Comparison of ENCODE assay signal across 8 mouse cellular contexts in the genomic region with DNA sequence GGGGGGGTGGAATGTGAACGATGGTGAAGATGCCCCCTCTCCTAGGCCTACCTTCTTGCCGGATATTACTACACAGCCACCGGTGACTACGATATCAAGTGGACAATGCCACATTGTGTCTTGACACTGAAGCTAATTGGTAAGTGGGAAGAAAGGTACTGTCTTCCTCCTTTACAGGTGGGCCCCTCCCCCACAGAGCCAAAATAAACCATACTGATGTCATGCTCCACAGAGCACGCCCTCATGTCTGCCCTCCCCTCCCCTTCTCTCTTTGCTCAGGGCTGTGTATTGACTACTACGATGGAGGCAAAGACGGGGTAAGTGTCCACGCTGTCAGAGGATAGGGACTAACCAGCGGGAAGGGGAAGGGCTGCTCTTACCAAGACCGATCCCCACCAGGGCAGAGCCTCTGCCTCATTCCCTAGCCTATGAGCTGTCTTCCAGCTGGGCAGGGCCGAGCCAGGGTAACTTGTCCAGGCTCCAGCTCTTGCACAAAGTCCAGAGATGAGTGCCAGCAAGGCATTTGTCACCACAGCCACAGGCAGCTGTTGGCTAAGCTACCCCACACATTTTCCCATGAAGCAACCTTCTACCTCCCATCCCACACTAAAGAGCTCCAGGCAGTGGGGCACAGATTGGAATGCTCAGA. TPM values are rescaled to one million over a fixed set of nuclear protein-coding genes. Genes with fewer than 3 reads are reported as not detected.
DNase-seq lines count a peak whose midpoint lies in the region; ATAC-seq and TF ChIP-seq lines count a peak whose summit lies in the region.

No protein-coding gene starts in this region.

- H3K4me2 ChIP-seq in forebrain, embryonic 13.5 days: no peak overlapping the region
- H3K4me2 ChIP-seq in forebrain, embryonic 11.5 days (ENCODE audit: low read depth, low read length, severe bottlenecking): no peak overlapping the region
- no peak overlapping the region for H3K4me2 ChIP-seq in hindbrain, embryonic 16.5 days (ENCODE audit: low read length)
- H3K4me2 ChIP-seq in limb, embryonic 14.5 days (replicated peaks; ENCODE audit: low read depth, low read length, severe bottlenecking): no peak overlapping the region
- no peak overlapping the region for H3K4me2 ChIP-seq in stomach, postnatal 0 days (replicated peaks; ENCODE audit: low read depth)

- H3K27me3 ChIP-seq in forebrain, embryonic 13.5 days: no peaks in the 10 kb centered on the region
- H3K27me3 ChIP-seq in forebrain, embryonic 11.5 days (ENCODE audit: control insufficient read depth, insufficient read depth, low read length): no peaks in the 10 kb centered on the region
- H3K27me3 ChIP-seq in hindbrain, embryonic 16.5 days (replicated peaks; ENCODE audit: control insufficient read depth, insufficient read depth, low read length): no peaks in the 10 kb centered on the region
- H3K27me3 ChIP-seq in limb, embryonic 14.5 days (ENCODE audit: control insufficient read depth, insufficient read depth, low read length): no peaks in the 10 kb centered on the region
- H3K27me3 ChIP-seq in stomach, postnatal 0 days (ENCODE audit: control insufficient read depth, insufficient read depth, low read length): no peaks in the 10 kb centered on the region

- no peaks in the 10 kb centered on the region for H3K4me1 ChIP-seq in forebrain, embryonic 13.5 days
- H3K4me1 ChIP-seq in forebrain, embryonic 11.5 days (replicated peaks; ENCODE audit: control insufficient read depth, insufficient read depth, low read length): no peaks in the 10 kb centered on the region
- H3K4me1 ChIP-seq in hindbrain, embryonic 16.5 days (ENCODE audit: control insufficient read depth, insufficient read depth, low read depth, low read length): no peaks in the 10 kb centered on the region
- no peaks in the 10 kb centered on the region for H3K4me1 ChIP-seq in limb, embryonic 14.5 days (ENCODE audit: control insufficient read depth, insufficient read depth, low read length)
- H3K4me1 ChIP-seq in stomach, postnatal 0 days (replicated peaks; ENCODE audit: control insufficient read depth, insufficient read depth): no peaks in the 10 kb centered on the region

- 83% methylated on average over 11 of the region's 11 CpGs for WGBS in forebrain, embryonic 13.5 days
- 91% methylated on average over 11 of the region's 11 CpGs for WGBS in forebrain, embryonic 11.5 days
- 80% methylated on average over 11 of the region's 11 CpGs for WGBS in hindbrain, embryonic 16.5 days
- WGBS in limb, embryonic 14.5 days: 96% methylated on average over 10 of the region's 11 CpGs
- 70% methylated on average over 11 of the region's 11 CpGs for WGBS in stomach, postnatal 0 days

- TF ChIP-seq POLR2A in limb, embryonic 14.5 days (IDR thresholded peaks at IDR 0.05; ENCODE audit: borderline replicate concordance, extremely low read depth, insufficient read depth, insufficient read length): no peak

- ATAC-seq in forebrain, embryonic 13.5 days: 0 out of 2 replicates have a peak, but pooled peaks have one; percentile 19
- no peak for ATAC-seq in forebrain, embryonic 11.5 days (replicated peaks; ENCODE audit: low FRiP score)
- peak; percentile 46; the same call in 1 of the 2 replicates for ATAC-seq in hindbrain, embryonic 16.5 days
- ATAC-seq in limb, embryonic 14.5 days (ENCODE audit: low FRiP score, low read depth): peak; percentile 37; the same call in 1 of the 2 replicates
- ATAC-seq in stomach, postnatal 0 days (ENCODE audit: low FRiP score, low TSS enrichment): peak; percentile 46

- H3K36me3 ChIP-seq in forebrain, embryonic 13.5 days (ENCODE audit: poor library complexity, severe bottlenecking): peaks cover 64% of the 10 kb centered on the region
- H3K36me3 ChIP-seq in forebrain, embryonic 11.5 days (ENCODE audit: control insufficient read depth, insufficient read depth, low read length): peaks cover 15% of the 10 kb centered on the region; the same call in 1 of the 2 replicates
- H3K36me3 ChIP-seq in hindbrain, embryonic 16.5 days (ENCODE audit: control insufficient read depth, insufficient read depth, low read length): peaks cover 21% of the 10 kb centered on the region
- peaks cover 61% of the 10 kb centered on the region for H3K36me3 ChIP-seq in limb, embryonic 14.5 days (ENCODE audit: control insufficient read depth, insufficient read depth, low read length)
- peaks cover 17% of the 10 kb centered on the region; the same call in 1 of the 2 replicates for H3K36me3 ChIP-seq in stomach, postnatal 0 days (ENCODE audit: control insufficient read depth, insufficient read depth, low read length)

- no peak overlapping the region for H3K27ac ChIP-seq in forebrain, embryonic 13.5 days
- no peak overlapping the region for H3K27ac ChIP-seq in forebrain, embryonic 11.5 days (ENCODE audit: low read depth, low read length)
- no peak overlapping the region for H3K27ac ChIP-seq in hindbrain, embryonic 16.5 days (ENCODE audit: low read depth, low read length)
- H3K27ac ChIP-seq in limb, embryonic 14.5 days (replicated peaks; ENCODE audit: low read depth, low read length): no peak overlapping the region
- no peak overlapping the region for H3K27ac ChIP-seq in stomach, postnatal 0 days (replicated peaks)

- TF ChIP-seq EP300 in stomach, postnatal 0 days (optimal IDR thresholded peaks at IDR 0.05): no peak

- no peaks in the 10 kb centered on the region for H3K9me3 ChIP-seq in forebrain, embryonic 13.5 days (replicated peaks)
- no peaks in the 10 kb centered on the region for H3K9me3 ChIP-seq in forebrain, embryonic 11.5 days (ENCODE audit: control insufficient read depth, low read length)
- no peaks in the 10 kb centered on the region for H3K9me3 ChIP-seq in hindbrain, embryonic 16.5 days (ENCODE audit: control insufficient read depth, low read length)
- no peaks in the 10 kb centered on the region for H3K9me3 ChIP-seq in limb, embryonic 14.5 days (ENCODE audit: control insufficient read depth, low read length)
- H3K9me3 ChIP-seq in stomach, postnatal 0 days (ENCODE audit: control insufficient read depth, low read length): no peaks in the 10 kb centered on the region

- H3K9ac ChIP-seq in forebrain, embryonic 13.5 days: no peak overlapping the region
- no peak overlapping the region for H3K9ac ChIP-seq in forebrain, embryonic 11.5 days (ENCODE audit: low read length)
- H3K9ac ChIP-seq in hindbrain, embryonic 16.5 days (ENCODE audit: low read depth, low read length): no peak overlapping the region
- H3K9ac ChIP-seq in limb, embryonic 14.5 days (ENCODE audit: low read depth, low read length, severe bottlenecking): no peak overlapping the region
- H3K9ac ChIP-seq in stomach, postnatal 0 days (ENCODE audit: low read length): no peak overlapping the region

- no peak for DNase-seq in forebrain, embryonic 11.5 days (ENCODE audit: low spot score)
- peak; percentile 98 for DNase-seq in 3T3-L1 (ENCODE audit: low read depth, low spot score)
- DNase-seq in cerebellum, postnatal 25 days: peak; percentile 48 to 61
- DNase-seq in limb, embryonic 14.5 days (ENCODE audit: low spot score): peak; percentile 34
- DNase-seq in stomach, postnatal 0 days (ENCODE audit: low spot score): peak; percentile 48
- DNase-seq in urinary bladder, adult 2 months (ENCODE audit: low spot score): no peak

- no peak for TF ChIP-seq CTCF in stomach, postnatal 0 days (IDR thresholded peaks at IDR 0.05; ENCODE audit: low read depth)

- no peak overlapping the region for H3K4me3 ChIP-seq in forebrain, embryonic 13.5 days
- no peak overlapping the region for H3K4me3 ChIP-seq in forebrain, embryonic 11.5 days (ENCODE audit: low read depth, low read length)
- H3K4me3 ChIP-seq in hindbrain, embryonic 16.5 days (ENCODE audit: low read length): no peak overlapping the region
- no peak overlapping the region for H3K4me3 ChIP-seq in limb, embryonic 14.5 days (replicated peaks; ENCODE audit: low read length)
- H3K4me3 ChIP-seq in stomach, postnatal 0 days (ENCODE audit: low read depth, low read length): no peak overlapping the region

RNA-seq across cellular contexts. Expression of a gene that starts 11.9 kb away (rescaled TPM):
- 194 and 209 TPM in 2 replicates for polyA plus RNA-seq in forebrain, embryonic 13.5 days (2015; fragmentation: Nextera tagmentation; extraction: Ambion mirVana)
- polyA plus RNA-seq in forebrain, embryonic 11.5 days (2014; fragmentation: Nextera tagmentation; extraction: Ambion mirVana): 227 and 228 TPM in 2 replicates
- 104 and 108 TPM in 2 replicates for polyA plus RNA-seq in hindbrain, embryonic 16.5 days (2015; fragmentation: Nextera tagmentation; extraction: Ambion mirVana)
- 135 and 148 TPM in 2 replicates for polyA plus RNA-seq in limb, embryonic 14.5 days (2012; rRNA removed)
- polyA plus RNA-seq in limb, embryonic 14.5 days (2014; fragmentation: Nextera tagmentation; extraction: Ambion mirVana): 179 and 185 TPM in 2 replicates
- polyA plus RNA-seq in stomach, postnatal 0 days (2015; fragmentation: Nextera tagmentation; extraction: Ambion mirVana): 93.9 and 94.8 TPM in 2 replicates
- polyA plus RNA-seq in urinary bladder, adult 2 months (2012; rRNA removed): 73.3 and 84.5 TPM in 2 replicates

RNA-seq across cellular contexts. Expression of a gene that starts 12.1 kb away (rescaled TPM):
- 289 and 292 TPM in 2 replicates for polyA plus RNA-seq in forebrain, embryonic 13.5 days (2015; fragmentation: Nextera tagmentation; extraction: Ambion mirVana)
- polyA plus RNA-seq in forebrain, embryonic 11.5 days (2014; fragmentation: Nextera tagmentation; extraction: Ambion mirVana): 376 and 404 TPM in 2 replicates
- 249 and 250 TPM in 2 replicates for polyA plus RNA-seq in hindbrain, embryonic 16.5 days (2015; fragmentation: Nextera tagmentation; extraction: Ambion mirVana)
- polyA plus RNA-seq in limb, embryonic 14.5 days (2012; rRNA removed): 203 and 205 TPM in 2 replicates
- 295 and 296 TPM in 2 replicates for polyA plus RNA-seq in limb, embryonic 14.5 days (2014; fragmentation: Nextera tagmentation; extraction: Ambion mirVana)
- polyA plus RNA-seq in stomach, postnatal 0 days (2015; fragmentation: Nextera tagmentation; extraction: Ambion mirVana): 230 and 237 TPM in 2 replicates
- 111 and 120 TPM in 2 replicates for polyA plus RNA-seq in urinary bladder, adult 2 months (2012; rRNA removed)

RNA-seq across cellular contexts. Expression of a gene that starts 37.3 kb away (rescaled TPM):
- 34.8 and 36.6 TPM in 2 replicates for polyA plus RNA-seq in forebrain, embryonic 13.5 days (2015; fragmentation: Nextera tagmentation; extraction: Ambion mirVana)
- polyA plus RNA-seq in forebrain, embryonic 11.5 days (2014; fragmentation: Nextera tagmentation; extraction: Ambion mirVana): 34.3 and 35.5 TPM in 2 replicates
- polyA plus RNA-seq in hindbrain, embryonic 16.5 days (2015; fragmentation: Nextera tagmentation; extraction: Ambion mirVana): 51.1 and 53.7 TPM in 2 replicates
- polyA plus RNA-seq in limb, embryonic 14.5 days (2012; rRNA removed): 80.8 and 101 TPM in 2 replicates
- polyA plus RNA-seq in limb, embryonic 14.5 days (2014; fragmentation: Nextera tagmentation; extraction: Ambion mirVana): 49.3 and 51.7 TPM in 2 replicates
- 78.8 and 79.6 TPM in 2 replicates for polyA plus RNA-seq in stomach, postnatal 0 days (2015; fragmentation: Nextera tagmentation; extraction: Ambion mirVana)
- 84.5 and 91.6 TPM in 2 replicates for polyA plus RNA-seq in urinary bladder, adult 2 months (2012; rRNA removed)

RNA-seq across cellular contexts. Expression of a gene that starts 38.4 kb away (rescaled TPM):
- 2.5 and 3.8 TPM in 2 replicates for polyA plus RNA-seq in forebrain, embryonic 13.5 days (2015; fragmentation: Nextera tagmentation; extraction: Ambion mirVana)
- 4.8 and 4.9 TPM in 2 replicates for polyA plus RNA-seq in forebrain, embryonic 11.5 days (2014; fragmentation: Nextera tagmentation; extraction: Ambion mirVana)
- 4.8 and 4.9 TPM in 2 replicates for polyA plus RNA-seq in hindbrain, embryonic 16.5 days (2015; fragmentation: Nextera tagmentation; extraction: Ambion mirVana)
- 9.4 and 9.6 TPM in 2 replicates for polyA plus RNA-seq in limb, embryonic 14.5 days (2012; rRNA removed)
- polyA plus RNA-seq in limb, embryonic 14.5 days (2014; fragmentation: Nextera tagmentation; extraction: Ambion mirVana): 13.9 and 14.2 TPM in 2 replicates
- polyA plus RNA-seq in stomach, postnatal 0 days (2015; fragmentation: Nextera tagmentation; extraction: Ambion mirVana): 13.1 and 15.8 TPM in 2 replicates
- 17.0 and 18.2 TPM in 2 replicates for polyA plus RNA-seq in urinary bladder, adult 2 months (2012; rRNA removed)

RNA-seq across cellular contexts. Expression of a gene that starts 41.1 kb away (rescaled TPM):
- polyA plus RNA-seq in forebrain, embryonic 13.5 days (2015; fragmentation: Nextera tagmentation; extraction: Ambion mirVana): 675 and 699 TPM in 2 replicates
- polyA plus RNA-seq in forebrain, embryonic 11.5 days (2014; fragmentation: Nextera tagmentation; extraction: Ambion mirVana): 509 and 514 TPM in 2 replicates
- 587 and 645 TPM in 2 replicates for polyA plus RNA-seq in hindbrain, embryonic 16.5 days (2015; fragmentation: Nextera tagmentation; extraction: Ambion mirVana)
- 285 and 290 TPM in 2 replicates for polyA plus RNA-seq in limb, embryonic 14.5 days (2012; rRNA removed)
- polyA plus RNA-seq in limb, embryonic 14.5 days (2014; fragmentation: Nextera tagmentation; extraction: Ambion mirVana): 438 and 458 TPM in 2 replicates
- polyA plus RNA-seq in stomach, postnatal 0 days (2015; fragmentation: Nextera tagmentation; extraction: Ambion mirVana): 292 and 310 TPM in 2 replicates
- polyA plus RNA-seq in urinary bladder, adult 2 months (2012; rRNA removed): 214 and 229 TPM in 2 replicates

Comparison
In these comparisons a context has a peak if more than half of its experiments do, and no peak if none do; other contexts are left out.
1. DNase-seq: peak in 3T3-L1 (single experiment), cerebellum, postnatal 25 days (2 of 2), limb, embryonic 14.5 days (single experiment) and stomach, postnatal 0 days (single experiment); none in forebrain, embryonic 11.5 days (single experiment) and urinary bladder, adult 2 months (single experiment).